Mouse (Mus musculus): ENCODE data around the gene Gm7579. TPM values are rescaled to one million over a fixed set of nuclear protein-coding genes. Genes with fewer than 3 reads are reported as not detected.
"Not testable (repeated sequence)": the region's sequence is repeated elsewhere in the genome, so short reads cannot be mapped to it uniquely, and the experiment has no call there.

Gene Gm7579
- not detected in 2 replicates for polyA plus RNA-seq (2015; fragmentation: Nextera tagmentation; extraction: Ambion mirVana)

DNA sequence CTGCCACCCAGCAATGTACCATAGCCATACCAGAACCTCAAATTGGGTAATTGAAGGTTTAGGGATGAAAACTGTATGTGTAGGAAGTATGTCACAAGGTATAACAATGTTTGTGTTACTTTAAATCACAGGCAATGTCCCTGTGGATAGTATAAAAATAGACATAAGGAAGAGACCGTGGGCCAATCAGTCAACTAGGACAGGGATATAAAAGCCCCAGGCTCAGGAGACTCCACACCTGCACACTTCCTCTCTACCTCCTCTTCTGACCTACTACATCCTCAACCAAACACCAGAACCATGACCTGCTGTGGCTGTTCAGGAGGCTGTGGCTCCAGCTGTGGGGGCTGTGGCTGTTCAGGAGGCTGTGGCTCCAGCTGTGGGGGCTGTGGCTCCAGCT lies at the start of gene Gm7579:
Gm7579 (plus strand) TSS at position 301 of the 400 bp plus-strand sequence.
- Histone ChIP-seq H3K27me3 (no peaks in the 10 kb centered on the region), H3K4me1 (replicated peaks) (no peaks in the 10 kb centered on the region), H3K9me3 (replicated peaks) (no peaks in the 10 kb centered on the region), H3K9ac (no peak within 1 kb of the TSS), H3K36me3 (no peaks in the 10 kb centered on the region), H3K27ac (no peak within 1 kb of the TSS), H3K4me3 (replicated peaks) (no peak within 1 kb of the TSS), H3K4me2 (no peak within 1 kb of the TSS)
- DNase-seq = no peak
- no peak for ATAC-seq (ENCODE audit: low read depth)
- WGBS (ENCODE audit: insufficient replicate concordance) = 57% methylated on average over 1 of the region's 1 CpGs

- not testable (repeated sequence) for ATAC-seq (ENCODE audit: low read depth); H3K9me3 ChIP-seq (replicated peaks); H3K27ac ChIP-seq
Observed at GRCm38 (mm10) chr7:142165639-142166038, 46.0 kb upstream of the Gm7579 start, which contains the start of gene Gm4553. Gene Gm4553, minus strand, starts transcription at chr7:142165739.

GRCm38 (mm10) chr7:142169836-142170235 lies 41.8 kb upstream of the Gm7579 start:
- Histone ChIP-seq H3K4me3 (replicated peaks) (no peak overlapping the region), H3K4me1 (replicated peaks) (no peaks in the 10 kb centered on the region), H3K4me2 (no peak overlapping the region), H3K27ac (no peak overlapping the region), H3K27me3 (no peaks in the 10 kb centered on the region), H3K9ac (no peak overlapping the region), H3K36me3 (no peaks in the 10 kb centered on the region), H3K9me3 (replicated peaks) (no peaks in the 10 kb centered on the region)
- WGBS (ENCODE audit: insufficient replicate concordance) = 33% methylated on average over 3 of the region's 3 CpGs
- no peak for DNase-seq
- no peak for ATAC-seq (ENCODE audit: low read depth)

More at GRCm38 (mm10) chr7:142165639-142166038, 46.0 kb upstream of the Gm7579 start, which contains the start of gene Gm4553:
- not testable (repeated sequence) for H3K9ac ChIP-seq; H3K4me2 ChIP-seq; H3K4me1 ChIP-seq (replicated peaks); H3K4me3 ChIP-seq (replicated peaks); DNase-seq; H3K36me3 ChIP-seq; H3K27me3 ChIP-seq

- not testable (repeated sequence) for H3K27ac ChIP-seq; H3K9ac ChIP-seq; ATAC-seq (ENCODE audit: low read depth); DNase-seq; H3K27me3 ChIP-seq; H3K4me2 ChIP-seq; H3K4me1 ChIP-seq (replicated peaks); H3K9me3 ChIP-seq (replicated peaks); H3K36me3 ChIP-seq; H3K4me3 ChIP-seq (replicated peaks)
Observed at GRCm38 (mm10) chr7:142175905-142176304, 35.8 kb upstream of the Gm7579 start, which contains the start of gene Krtap5-2. Gene Krtap5-2, minus strand, starts transcription at chr7:142176005.

DNA sequence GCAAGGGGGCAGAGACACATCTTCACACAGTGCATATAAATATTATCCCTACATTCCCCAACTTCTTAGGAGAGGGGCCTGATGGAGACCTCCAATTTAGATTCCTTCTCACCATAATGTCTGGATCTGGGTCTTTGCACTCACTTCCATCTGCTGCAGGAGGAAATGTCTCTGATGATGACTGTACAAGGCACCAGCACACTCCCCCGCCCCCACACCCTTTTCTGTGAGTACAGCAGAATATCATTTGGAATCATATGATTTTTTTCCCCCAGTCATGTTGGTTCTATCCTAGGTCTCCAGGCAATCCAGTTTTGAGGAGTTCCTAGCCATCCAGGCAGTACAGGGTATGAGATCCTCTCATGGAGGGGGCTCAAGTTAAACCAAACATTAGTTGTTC lies 33.0 kb upstream of the Gm7579 start:
- no peak overlapping the region for H3K9ac ChIP-seq
- H3K27me3 ChIP-seq = no peaks in the 10 kb centered on the region
- no peak overlapping the region for H3K4me3 ChIP-seq (replicated peaks)
- H3K4me1 ChIP-seq (replicated peaks) = no peaks in the 10 kb centered on the region
- no peak for DNase-seq
- no peak for ATAC-seq (ENCODE audit: low read depth)
- 58% methylated on average over 1 of the region's 1 CpGs for WGBS (ENCODE audit: insufficient replicate concordance)
- no peak overlapping the region for H3K27ac ChIP-seq
- H3K9me3 ChIP-seq (replicated peaks) = no peaks in the 10 kb centered on the region
- H3K36me3 ChIP-seq = no peaks in the 10 kb centered on the region
- H3K4me2 ChIP-seq = no peak overlapping the region

GRCm38 (mm10) chr7:142181021-142181420 lies 30.6 kb upstream of the Gm7579 start:
- no peaks in the 10 kb centered on the region for H3K9me3 ChIP-seq (replicated peaks)
- WGBS (ENCODE audit: insufficient replicate concordance) = 31% methylated on average over 1 of the region's 1 CpGs
- no peak overlapping the region for H3K4me2 ChIP-seq
- H3K9ac ChIP-seq = no peak overlapping the region
- H3K27me3 ChIP-seq = no peaks in the 10 kb centered on the region
- no peaks in the 10 kb centered on the region for H3K36me3 ChIP-seq
- no peak overlapping the region for H3K27ac ChIP-seq
- ATAC-seq (ENCODE audit: low read depth) (no peak), DNase-seq (no peak)
- H3K4me3 ChIP-seq (replicated peaks) = no peak overlapping the region
- no peaks in the 10 kb centered on the region for H3K4me1 ChIP-seq (replicated peaks)

- no peaks in the 10 kb centered on the region for H3K27me3 ChIP-seq
- ATAC-seq (ENCODE audit: low read depth) (no peak), DNase-seq (no peak)
- WGBS (ENCODE audit: insufficient replicate concordance) = 66% methylated on average over 2 of the region's 2 CpGs
- H3K36me3 ChIP-seq = no peaks in the 10 kb centered on the region
- no peaks in the 10 kb centered on the region for H3K9me3 ChIP-seq (replicated peaks)
- H3K27ac ChIP-seq = no peak overlapping the region
- H3K9ac ChIP-seq = no peak overlapping the region
- H3K4me3 ChIP-seq (replicated peaks) = no peak overlapping the region
- no peak overlapping the region for H3K4me2 ChIP-seq
- H3K4me1 ChIP-seq (replicated peaks) = no peaks in the 10 kb centered on the region
Observed at GRCm38 (mm10) chr7:142188156-142188555, 23.5 kb upstream of the Gm7579 start.

GRCm38 (mm10) chr7:142190289-142190688 lies 21.4 kb upstream of the Gm7579 start, which contains the start of gene Gm10153:
Gene Gm10153, minus strand, starts transcription at chr7:142190389.
- H3K27me3 ChIP-seq = no peaks in the 10 kb centered on the region
- H3K4me3 ChIP-seq (replicated peaks) = no peak within 1 kb of the TSS
- 37% methylated on average over 2 of the region's 2 CpGs for WGBS (ENCODE audit: insufficient replicate concordance)
- no peak within 1 kb of the TSS for H3K4me2 ChIP-seq
- H3K9me3 ChIP-seq (replicated peaks) = no peaks in the 10 kb centered on the region
- no peak within 1 kb of the TSS for H3K27ac ChIP-seq
- ATAC-seq (ENCODE audit: low read depth) (no peak), DNase-seq (no peak)
- no peaks in the 10 kb centered on the region for H3K36me3 ChIP-seq
- no peak within 1 kb of the TSS for H3K9ac ChIP-seq
- no peaks in the 10 kb centered on the region for H3K4me1 ChIP-seq (replicated peaks)

DNA sequence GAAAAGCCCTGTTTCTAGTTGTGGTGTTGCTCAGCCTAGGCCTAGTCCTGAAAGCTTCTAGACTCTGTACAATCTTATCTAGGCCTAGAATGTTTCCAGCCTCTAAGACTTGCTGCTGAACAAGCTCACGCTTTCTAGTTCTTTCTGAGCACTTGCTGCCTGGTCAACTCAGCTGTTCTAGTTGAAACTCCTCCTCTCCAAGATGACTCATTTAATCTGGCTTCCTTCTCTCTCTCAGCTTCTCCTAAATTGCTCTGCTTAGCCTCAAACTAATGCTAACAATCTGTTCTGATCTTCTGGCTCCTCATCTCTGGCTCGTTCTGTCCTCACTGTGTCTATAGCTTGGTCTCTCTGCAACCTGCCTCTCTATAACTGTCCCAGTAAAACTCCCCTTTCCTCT lies 12.9 kb upstream of the Gm7579 start:
- DNase-seq = no peak
- H3K9me3 ChIP-seq (replicated peaks) = no peaks in the 10 kb centered on the region
- no peak overlapping the region for H3K9ac ChIP-seq
- no peak overlapping the region for H3K4me2 ChIP-seq
- no peaks in the 10 kb centered on the region for H3K4me1 ChIP-seq (replicated peaks)
- no peaks in the 10 kb centered on the region for H3K36me3 ChIP-seq
- no peaks in the 10 kb centered on the region for H3K27me3 ChIP-seq
- H3K27ac ChIP-seq = no peak overlapping the region
- ATAC-seq (ENCODE audit: low read depth) = no peak
- 42% methylated on average over 2 of the region's 2 CpGs for WGBS (ENCODE audit: insufficient replicate concordance)
- H3K4me3 ChIP-seq (replicated peaks) = no peak overlapping the region

DNA sequence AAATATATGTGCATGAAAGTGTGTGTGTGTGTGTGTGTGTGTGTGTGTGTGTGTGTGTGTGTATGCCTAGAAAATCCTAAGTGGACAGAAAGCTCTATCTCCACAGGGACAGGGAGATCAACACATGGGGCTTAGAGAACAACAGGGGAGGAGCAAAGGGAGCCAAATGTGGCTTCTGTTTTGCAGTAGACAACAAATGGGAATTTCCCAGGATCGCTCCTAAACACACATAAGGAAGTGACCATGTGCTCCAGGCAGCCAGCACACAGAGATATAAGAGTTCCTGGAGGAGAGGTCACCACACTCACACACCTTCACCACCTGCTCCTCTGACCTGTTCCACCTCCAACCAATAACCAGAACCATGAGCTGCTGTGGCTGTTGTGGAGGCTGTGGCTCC lies 10.6 kb upstream of the Gm7579 start, which contains the start of gene Krtap5-3:
Krtap5-3 (plus strand) TSS at position 301 of the 400 bp plus-strand sequence.
- H3K4me3 ChIP-seq (replicated peaks) = no peak within 1 kb of the TSS
- no peak for DNase-seq
- no peaks in the 10 kb centered on the region for H3K27me3 ChIP-seq
- no peaks in the 10 kb centered on the region for H3K9me3 ChIP-seq (replicated peaks)
- 40% methylated on average over 1 of the region's 1 CpGs for WGBS (ENCODE audit: insufficient replicate concordance)
- H3K36me3 ChIP-seq = no peaks in the 10 kb centered on the region
- no peak within 1 kb of the TSS for H3K9ac ChIP-seq
- ATAC-seq (ENCODE audit: low read depth) = no peak
- no peaks in the 10 kb centered on the region for H3K4me1 ChIP-seq (replicated peaks)
- no peak within 1 kb of the TSS for H3K27ac ChIP-seq
- no peak within 1 kb of the TSS for H3K4me2 ChIP-seq

DNA sequence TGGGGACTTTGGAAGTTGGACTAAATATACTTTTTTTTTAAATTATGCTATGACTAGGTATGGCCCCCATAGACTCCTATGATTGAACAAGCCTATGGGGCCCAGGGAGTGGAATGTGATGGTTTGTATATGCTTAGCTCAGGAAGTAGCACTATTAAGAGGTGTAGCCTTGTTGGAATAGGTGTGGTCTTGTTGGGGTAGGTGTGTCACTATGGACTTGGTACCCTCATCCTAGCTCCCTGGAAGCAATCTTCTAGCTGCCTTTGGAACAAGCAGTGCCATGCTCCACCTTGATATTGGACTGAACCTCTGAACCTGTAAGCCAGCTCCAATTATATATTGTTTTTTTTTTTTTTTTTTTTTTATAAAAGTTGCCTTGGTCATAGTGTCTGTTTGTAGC lies 6.2 kb upstream of the Gm7579 start:
- no peak for DNase-seq
- ATAC-seq (ENCODE audit: low read depth) = no peak
- no peak overlapping the region for H3K9ac ChIP-seq
- H3K9me3 ChIP-seq (replicated peaks) = no peaks in the 10 kb centered on the region
- no peaks in the 10 kb centered on the region for H3K36me3 ChIP-seq
- H3K27me3 ChIP-seq = no peaks in the 10 kb centered on the region
- no peak overlapping the region for H3K4me2 ChIP-seq
- H3K27ac ChIP-seq = no peak overlapping the region
- no peaks in the 10 kb centered on the region for H3K4me1 ChIP-seq (replicated peaks)
- no peak overlapping the region for H3K4me3 ChIP-seq (replicated peaks)

DNA sequence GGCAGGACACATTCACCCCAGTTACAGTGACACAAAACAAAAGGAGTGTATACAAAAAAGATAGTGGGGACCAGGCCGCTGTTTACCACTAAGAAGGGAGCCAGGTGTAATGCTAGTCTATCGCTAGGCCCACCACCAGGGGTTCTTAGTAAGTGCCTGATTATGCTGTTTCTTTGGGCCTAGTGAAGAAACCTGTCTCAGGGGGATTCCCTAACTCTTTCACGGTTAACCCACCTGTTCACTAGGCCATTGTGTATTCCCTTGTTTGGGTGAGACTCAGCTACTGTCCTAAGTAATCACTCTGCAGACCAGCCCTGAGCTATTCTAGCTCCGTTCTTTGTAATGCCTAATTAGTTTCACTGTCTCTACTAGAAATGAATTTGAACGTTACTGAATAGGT lies 4.8 kb upstream of the Gm7579 start:
- H3K27ac ChIP-seq; H3K27me3 ChIP-seq; H3K9ac ChIP-seq; ATAC-seq (ENCODE audit: low read depth); H3K36me3 ChIP-seq; H3K9me3 ChIP-seq (replicated peaks); H3K4me2 ChIP-seq; DNase-seq; H3K4me1 ChIP-seq (replicated peaks); H3K4me3 ChIP-seq (replicated peaks): not testable (repeated sequence)
- WGBS (ENCODE audit: insufficient replicate concordance) = 56% methylated on average over 5 of the region's 5 CpGs

Data from liver, embryonic 13.5 days (tissue).